Mouse (Mus musculus) 3134 (cell line): ENCODE data around the gene Srl.
"Not testable (repeated sequence)": the region's sequence is repeated elsewhere in the genome, so short reads cannot be mapped to it uniquely, and the experiment has no call there.

ENCODE experiments used
- DNase-seq: peaks from one replicate; pipeline ENCODE4 v3.0.0-alpha.2; 2011; ENCODE audit warnings: low spot score; ENCODE audit not compliant: insufficient read length; ENCODE audit errors: extremely low read depth

Srl gene

DNA sequence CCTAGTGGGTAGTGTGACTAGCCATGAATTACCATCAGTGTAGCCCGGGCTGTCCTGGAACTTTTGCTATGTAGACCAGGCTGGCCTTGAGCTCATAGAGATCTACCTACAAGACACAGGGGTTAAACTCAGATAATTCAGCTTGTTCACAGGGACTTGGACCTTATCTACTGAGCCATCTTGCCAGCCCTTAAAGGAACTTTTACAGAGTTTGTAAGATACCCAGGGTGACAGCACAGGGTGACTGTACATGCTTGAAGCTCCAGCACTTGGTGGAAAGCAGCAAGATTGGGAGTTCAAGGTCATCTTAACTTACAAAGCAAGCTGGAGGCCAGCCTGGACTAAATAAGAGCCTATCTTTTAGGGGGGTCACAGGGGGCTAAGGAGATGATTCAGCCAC, 13.9 kb upstream of the Srl start:
- DNase-seq, result no peak

DNA sequence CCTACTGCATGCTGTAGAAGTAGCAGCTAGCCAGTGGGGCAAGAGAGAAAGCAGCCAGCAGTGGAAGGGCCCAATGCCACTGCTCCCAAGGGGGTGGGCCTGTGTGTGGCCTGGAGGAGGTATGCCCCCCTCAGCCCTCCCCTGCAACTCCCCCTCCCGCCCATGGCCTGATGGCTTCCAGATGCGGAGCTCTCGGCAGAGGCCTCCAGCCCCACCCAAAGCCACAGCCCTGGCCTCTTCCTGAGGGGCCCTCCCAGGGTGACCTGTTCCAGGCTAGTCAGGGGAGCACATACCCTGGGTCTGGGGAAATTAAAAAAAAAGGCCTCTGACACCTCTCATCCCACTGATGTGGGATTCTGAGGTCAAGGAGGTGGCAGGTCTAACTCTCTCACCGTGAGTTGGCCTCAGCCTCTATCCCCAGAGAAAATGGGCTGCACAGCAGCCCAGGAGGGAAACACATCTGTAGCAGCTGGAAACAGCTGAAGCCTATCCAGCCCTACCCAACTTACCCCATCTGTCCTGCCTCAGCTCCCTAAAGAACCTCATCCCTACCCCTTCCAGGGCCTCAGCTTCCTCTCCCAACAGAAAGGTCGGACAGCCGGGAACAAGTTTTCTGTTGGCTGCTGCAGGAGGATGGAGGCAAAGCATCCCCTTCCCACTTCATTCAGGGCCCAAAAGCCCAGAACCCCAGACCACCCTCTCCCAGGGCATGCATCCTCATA, 11.4 kb upstream of the Srl start:
- peak; percentile 84 for DNase-seq

DNA sequence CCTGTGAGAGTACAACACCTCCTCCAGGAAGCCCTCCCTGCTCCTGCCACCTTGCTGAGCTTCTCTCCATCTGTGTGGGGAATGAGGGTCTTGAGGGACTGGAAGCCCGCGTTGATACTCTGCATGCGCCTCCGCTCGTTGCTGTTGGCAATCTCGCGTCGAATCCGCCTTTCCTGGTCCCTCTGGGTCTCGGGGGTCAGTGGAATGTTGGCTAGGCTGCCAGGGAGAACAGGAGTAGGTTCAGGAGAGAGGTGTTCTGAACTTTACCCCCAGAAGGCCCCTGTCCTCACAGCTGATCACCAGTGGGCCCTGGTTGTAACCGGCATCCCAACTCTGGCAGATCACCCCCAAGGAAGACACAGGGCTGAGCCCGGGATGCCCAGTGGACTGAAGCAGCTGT, 10.3 kb upstream of the Srl start:
- DNase-seq, result no peak

DNA sequence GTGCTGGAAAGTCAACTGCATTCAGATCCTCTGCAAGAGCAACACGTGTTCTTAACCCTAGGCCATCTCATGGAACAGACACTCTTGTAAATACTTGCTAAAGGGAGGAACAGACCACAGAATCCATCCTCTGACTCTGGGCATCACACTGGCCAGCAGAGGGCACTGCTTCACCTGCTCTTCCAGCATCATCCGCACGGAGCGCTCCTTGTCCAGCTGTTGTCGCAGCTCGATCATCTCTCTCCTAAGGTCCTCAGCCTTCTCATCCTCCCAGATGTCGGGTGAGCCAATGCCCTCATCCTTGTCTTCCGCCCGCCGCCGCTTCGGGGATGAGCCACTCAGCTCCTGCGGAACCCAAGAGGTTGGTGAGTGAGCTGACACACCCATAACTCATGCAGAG, 9.4 kb upstream of the Srl start:
- DNase-seq, result peak; percentile 56

DNA sequence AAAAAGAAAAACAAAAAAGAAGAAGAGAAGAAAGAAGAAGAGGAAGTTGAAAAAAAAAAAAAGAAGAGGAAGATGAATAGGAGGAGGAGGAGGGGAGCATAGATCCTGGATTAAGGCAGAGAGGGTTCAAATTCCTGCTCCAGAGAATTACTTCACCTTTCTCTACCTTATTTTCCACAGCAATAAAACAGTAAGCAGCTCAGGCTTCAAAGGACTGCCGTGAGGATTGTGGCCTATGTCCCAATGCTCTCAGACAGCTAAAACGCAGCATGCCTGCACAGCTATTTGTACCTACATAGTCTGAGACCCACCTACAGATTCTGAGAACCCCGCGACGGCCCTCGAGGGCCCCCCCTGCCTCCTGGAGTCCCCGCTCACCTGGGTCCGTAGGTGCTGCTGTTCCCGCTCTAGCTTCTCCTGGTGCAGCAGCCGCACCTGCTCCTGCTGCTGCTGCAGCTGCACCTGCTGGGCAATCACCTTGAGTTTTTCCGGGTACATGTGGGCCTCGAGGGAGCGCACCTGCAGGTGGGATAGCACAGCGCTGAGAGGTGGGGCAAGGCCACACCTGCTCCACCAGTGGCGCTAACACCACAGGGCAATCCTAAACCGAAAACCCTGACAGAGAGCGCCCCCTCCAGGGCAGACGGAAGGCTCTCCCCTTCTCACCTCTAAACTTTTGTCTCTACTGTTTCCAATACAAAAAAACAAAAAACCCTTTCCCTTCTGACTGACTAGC, 7.5 kb upstream of the Srl start:
- no peak for DNase-seq

DNA sequence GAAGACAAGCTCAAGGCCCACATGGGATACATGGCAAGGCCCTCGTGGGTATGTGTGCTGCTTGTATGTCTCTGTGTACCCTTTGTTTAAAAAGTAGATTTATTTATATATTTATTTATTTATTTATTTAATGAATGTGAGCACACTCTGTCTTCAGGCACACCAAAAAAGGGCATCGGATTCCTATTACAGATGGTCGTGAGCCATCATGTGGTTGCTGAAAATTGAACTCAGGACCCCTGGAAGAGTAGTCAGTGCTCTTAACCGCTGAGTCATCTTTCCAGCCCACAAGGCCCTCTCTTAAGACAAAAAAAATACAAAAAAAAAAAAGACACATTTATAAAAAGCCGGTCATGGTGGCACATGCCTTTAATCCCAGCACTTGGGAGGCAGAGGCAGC, 6.0 kb upstream of the Srl start:
- no peak for DNase-seq

DNA sequence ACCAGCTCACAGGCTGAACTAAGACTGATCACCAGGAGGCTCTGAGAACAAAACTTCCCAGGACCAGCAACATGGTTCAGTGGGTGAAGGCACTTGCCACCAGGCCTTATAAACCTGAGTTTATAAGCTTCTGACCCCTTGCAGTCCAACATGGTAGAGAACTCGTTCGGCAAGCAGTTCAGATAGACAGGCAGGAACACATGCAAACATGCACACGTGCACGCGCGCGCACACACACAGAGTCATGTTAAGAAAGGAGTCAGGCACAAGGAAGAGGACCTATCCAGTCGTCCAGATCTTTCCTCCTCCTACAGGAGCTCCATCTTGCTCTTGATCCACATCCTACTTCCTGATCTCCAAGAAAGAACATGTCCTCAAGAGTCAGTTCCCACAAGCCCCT, 5.2 kb upstream of the Srl start:
- no peak for DNase-seq

DNA sequence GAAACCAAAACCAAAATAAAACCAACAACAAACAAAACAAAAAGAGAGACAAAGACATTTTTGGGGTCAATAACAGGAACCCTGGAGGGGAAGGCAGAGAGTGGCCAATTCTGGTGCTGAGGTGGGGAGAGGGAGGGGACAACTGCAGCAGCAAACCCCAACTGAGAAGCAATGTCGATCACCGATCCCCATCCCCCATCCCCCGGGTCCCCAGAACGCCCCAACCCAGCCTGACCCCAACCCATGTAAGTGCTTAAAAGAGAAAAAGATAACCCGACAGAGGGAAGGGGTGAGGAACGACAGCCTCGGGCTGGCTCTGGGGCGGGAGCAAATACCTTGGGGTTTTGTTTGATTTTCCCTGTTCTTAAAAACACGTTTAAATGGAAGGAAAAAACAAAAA, 3.2 kb upstream of the Srl start:
- DNase-seq, result no peak

DNA sequence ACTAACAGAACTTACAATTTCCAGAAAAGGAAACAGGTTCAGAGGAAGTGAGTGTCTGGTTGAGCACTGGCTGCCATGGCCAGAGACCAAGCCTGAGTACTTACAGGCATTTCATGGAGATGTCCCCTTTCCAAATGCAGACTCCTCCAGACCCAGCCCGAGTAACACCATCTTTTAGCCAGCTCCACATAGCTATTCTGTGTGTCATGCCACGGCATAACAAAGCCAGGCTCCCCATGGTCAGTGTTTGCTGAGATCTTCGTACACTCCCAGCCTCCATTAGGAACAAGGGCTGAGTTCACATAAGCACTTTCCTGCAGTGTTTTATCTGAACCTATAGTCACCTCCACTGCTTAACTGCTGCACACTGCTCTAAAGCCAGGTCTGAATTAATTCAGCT, 1.6 kb upstream of the Srl start:
- DNase-seq, result no peak

DNA sequence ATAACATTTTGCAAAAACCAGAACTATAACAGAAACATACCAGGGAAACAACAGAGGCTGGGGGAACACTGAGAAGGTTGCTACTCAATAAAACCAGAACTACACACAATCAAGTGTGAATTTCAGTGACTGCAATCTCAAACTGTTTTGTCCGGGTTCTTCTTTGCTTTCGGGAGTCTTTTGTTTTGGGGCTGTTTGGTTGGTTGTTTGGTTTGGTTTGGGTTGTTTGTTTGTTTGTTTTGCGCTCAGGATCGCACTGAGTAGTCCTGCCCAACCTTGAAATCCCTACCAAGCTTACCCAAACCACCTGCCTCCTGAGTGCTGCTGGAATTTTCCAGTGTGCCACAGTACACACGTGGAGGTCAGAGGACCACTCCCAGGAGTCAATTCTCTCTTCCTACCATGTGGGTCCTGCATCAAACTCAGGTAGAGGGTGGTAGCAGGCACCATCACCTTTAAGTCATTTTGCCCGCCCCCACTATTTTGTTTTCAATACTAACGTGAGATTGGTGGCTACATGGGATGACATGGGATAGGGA, 689 bp upstream of the Srl start:
- DNase-seq, result no peak

DNA sequence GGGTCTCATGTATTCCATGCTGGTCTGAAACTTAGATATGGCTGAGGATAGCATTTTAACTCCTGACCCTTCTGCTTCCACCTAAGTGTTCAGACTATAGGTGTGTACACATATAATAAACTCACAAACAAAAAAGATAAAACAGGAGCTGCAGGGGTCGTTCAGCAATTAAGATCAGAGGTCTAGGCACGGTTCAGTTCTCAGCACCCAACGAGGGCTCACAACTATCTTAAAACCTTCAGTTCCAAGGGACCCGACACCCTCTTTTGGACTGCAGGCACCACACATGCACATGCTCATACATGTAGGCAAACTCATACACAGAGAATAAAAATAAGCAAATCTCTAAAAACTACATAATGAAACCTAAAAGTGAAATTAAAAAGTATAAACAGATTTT, 583 bp downstream of the Srl start:
- DNase-seq, result no peak

DNA sequence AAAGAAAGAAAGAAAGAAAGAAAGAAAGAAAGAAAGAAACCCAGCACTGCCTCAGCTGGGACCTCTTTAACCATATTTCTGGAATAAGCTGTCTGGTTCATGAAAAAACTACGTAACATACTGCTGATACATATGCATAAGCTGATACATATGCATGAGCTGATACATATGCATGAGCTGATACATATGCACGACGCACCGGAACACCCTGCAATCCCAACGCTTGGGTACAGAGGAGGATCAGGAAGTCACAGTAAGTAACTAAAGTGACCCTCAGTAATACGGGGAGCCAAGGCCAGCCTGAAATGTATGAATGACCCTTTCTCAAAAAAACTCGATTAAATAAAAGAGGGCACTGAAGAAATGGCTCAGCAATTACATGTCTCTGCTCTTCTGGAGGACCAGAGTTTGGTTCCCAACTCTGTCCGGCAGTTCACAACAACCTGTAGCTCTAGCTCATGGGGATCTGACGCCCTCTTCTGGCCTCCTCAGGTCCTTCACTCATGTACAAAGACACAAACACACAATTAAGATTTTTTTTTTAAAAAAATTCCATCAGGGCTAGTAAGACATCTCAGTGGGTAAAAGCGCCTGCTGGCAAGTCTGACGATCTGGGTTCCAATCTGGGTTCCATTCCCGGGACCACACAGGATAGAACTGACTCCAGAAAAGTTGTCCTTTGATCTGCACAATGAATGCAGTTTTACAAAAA, 1.4 kb downstream of the Srl start:
- DNase-seq, result no peak

DNA sequence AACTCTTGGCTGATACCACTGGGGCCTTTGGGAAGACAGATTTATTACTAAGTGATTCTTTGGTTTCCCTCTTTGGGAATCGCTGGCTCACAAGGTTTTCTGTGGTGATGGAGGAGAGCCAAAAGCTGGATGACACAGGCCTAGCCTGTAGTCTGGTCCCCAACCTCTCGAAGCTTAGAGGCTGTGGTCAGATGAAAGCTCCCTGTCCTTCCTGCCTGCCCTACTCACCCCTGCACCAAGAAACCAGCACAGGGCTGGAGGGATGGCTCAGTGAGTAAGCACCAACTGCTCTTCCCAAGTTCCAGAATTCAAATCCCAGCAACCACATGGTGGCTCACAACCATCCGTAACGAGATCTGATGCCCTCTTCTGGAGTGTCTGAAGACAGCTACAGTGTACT, 2.1 kb downstream of the Srl start:
- DNase-seq, result peak; percentile 87

DNA sequence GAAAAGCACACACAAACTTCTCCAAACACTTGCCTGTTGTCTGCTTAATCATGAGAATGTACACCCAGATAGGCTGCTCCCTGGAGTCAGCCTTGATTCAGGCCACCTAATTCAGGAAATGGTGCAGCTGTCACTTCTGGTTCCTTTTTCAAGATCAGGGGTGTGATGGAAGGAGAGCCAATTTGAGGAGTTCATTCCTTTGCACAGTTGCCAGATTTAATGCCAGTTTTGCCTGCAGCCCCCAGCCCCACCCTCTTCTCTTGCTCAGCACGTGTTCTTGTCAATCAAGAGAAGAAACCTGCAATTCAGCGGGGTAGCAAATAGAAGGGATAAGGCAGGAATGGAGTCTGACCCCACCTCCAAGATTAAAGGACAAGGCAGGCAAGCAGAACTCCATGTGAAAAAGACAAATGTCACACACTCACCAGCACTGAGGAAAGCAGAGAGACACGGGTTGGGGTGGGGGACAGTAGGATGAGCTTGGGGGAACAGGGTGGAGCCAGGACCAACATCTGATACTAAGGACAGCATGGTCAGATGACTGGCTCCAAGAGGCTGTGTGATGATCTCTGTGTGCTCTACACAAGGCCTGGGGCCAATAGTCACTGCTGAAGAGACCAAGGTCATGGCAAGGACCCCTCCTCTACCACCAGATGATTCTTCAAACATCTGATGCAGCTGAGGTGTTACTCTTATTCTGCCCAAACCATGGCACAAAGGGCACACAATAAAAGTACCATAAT, 3.8 kb downstream of the Srl start:
- no peak for DNase-seq

DNA sequence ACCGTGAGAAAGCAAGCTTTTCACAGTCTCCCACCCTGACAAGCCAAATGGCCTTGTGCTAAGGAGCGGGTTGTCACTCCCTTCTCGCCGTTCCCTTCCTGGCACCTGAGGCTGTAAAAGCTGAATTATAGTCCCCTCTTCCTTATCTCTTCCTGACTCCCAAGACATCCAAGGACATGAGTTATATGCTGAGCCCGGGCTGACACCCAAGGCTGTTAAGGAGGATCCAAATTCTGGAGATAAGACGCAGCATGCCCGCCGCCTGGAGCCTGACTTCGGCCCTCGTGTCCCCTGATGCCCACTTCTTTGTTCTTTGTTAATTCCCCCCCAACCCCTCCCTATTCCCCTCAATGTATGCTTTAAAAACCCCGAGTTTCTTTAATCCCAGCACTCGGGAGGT, 14.2 kb downstream of the Srl start:
- not testable (repeated sequence) for DNase-seq

DNA sequence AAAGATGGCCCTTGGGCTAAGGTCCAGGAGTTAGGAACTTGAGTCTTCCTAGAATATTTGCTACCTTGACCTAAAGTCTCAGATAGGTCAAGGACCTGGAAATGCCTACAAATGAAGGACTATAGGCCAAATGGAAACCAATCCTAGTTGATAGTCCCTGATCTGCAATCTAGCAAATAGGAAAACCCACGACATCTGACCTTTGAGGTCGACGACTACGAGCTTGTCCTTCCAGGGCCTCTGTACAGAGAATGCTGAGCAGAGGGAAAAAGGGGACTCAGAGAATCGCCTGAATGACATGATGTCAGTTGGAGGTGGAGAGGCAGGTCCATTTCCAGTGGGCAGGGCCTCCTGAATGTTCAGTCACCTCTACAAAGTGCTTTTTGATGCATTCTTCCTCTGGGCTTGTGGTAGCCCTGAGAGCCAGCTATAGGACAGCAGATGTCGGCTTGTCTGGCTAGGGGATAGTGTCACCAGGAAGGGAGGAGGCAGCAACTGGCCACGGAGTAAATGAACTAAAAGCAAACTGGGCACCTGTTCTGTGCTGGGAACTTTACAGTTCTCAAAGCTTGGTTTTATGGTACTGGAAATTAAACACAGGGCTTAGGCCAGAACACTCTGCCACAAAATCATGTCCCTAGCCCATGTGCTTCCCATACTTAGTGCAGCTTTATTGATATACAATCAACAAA, 18.2 kb downstream of the Srl start:
- no peak for DNase-seq

DNA sequence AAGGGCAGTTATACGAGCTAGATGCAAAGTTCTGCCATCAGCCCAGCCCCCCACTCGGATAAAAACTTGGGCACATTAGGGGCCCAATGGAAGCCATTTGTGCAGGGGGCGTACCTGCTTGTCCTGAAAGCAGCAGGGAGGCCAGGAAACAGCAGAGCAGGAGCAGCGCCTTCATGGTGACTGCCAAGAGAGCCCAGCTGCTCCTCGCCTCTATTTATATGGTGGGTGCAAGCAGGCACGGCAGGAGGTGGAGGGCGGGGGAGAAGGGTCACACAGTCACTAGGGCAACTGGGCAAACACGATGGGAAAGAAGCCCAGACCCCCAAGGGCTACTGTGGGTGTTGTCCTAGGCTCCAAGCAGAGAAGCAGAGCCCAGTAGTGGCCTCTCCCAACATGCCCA, 18.7 kb downstream of the Srl start:
- DNase-seq, result no peak

DNA sequence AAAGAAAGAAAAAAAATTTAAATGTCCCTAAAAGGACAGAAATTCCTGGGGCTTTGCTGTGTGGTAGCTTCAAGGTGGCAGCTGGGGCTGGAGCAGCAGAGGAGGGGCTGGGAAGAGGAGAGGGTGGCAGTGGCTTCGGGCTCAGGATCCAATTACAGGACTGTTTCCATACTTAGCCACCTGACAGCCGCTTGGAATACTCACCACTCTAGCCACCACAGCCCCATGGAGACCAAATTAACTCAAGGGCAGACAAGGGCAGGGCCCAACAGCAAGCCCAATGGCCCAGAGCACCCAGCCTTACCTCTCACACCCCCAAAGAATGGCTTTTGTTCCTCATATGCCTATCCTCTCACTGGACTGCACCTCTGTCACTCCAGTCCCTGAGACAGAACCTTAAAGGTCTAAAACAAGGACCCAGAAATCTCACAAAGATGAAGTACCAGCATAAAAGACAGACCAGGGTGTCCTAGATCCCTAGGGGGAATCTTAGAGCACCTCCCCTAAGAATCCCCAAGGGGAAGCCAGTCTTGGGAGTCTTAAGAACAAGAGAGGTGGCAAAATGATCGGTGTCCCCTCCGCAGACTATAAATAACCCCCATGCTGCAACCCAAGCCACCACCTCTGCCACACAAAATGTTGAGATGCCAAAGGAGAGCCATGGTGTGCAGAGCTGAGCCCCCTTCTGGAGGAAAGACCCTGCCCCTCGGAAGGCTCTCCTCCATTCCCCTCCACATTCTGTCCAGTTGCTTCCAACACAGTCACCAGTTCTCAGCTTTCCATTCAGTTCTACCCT, 19.7 kb downstream of the Srl start:
- no peak for DNase-seq

DNA sequence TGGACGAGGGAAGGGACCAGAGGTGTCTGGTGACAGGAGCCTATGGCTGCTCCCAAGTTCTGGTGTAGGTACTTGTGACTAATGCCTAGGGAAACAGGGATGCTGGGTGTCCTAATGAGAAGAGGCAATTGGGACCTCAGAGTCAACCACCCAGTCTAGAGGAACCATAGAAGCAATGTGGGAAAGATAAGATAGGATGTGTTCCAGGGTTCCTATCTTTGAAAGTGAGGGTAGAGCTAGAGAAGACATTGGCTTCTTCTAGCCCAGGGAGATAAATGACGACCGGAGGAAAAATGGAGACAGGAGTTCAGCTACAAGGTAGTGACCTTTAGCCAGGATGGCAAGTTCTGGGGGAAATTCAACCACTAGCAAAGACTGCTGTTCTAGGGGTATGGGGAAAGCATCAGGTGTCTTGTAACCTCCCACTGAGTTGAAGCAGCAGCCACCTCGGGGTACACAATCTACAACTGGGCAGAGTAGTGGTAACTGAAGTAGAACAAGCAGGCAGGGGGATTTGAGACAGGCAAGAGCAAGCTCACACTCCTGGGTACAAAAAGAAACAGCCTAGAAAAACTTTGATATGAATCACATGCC, 20.4 kb downstream of the Srl start:
- DNase-seq, result no peak
